16 mouse cellular contexts compared by ENCODE assay signal in genomic region chr17:87512000-87512611, GRCm38 (mm10).
DNase-seq lines count a peak whose midpoint lies in the region; ATAC-seq and TF ChIP-seq lines count a peak whose summit lies in the region.
"Had no signal": no experiment of that assay in that cellular context is flagged by ENCODE, and none has a peak within 500 bp of the region (broad histone marks: within the 10 kb centered on the region; RNA-seq: fewer than 3 reads in every experiment).

No protein-coding gene starts in this region.

- H3K27me3 ChIP-seq in forebrain, postnatal 0 days (ENCODE audit: insufficient read depth, low read length): no peaks in the 10 kb centered on the region
- no peaks in the 10 kb centered on the region for H3K27me3 ChIP-seq in forebrain, embryonic 16.5 days (replicated peaks; ENCODE audit: control insufficient read depth, insufficient read depth, low read length)
- H3K27me3 ChIP-seq in E14TG2a.4 (ENCODE audit: insufficient read depth, low read length): peaks cover 7% of the 10 kb centered on the region; the same call in 1 of the 2 replicates
- no peaks in the 10 kb centered on the region for H3K27me3 ChIP-seq in thymus, adult 2 months (ENCODE audit: control insufficient read depth, insufficient read depth, low read length)
- H3K27me3 ChIP-seq: forebrain, embryonic 15.5 days; limb, embryonic 13.5 days had no signal

- no peaks in the 10 kb centered on the region for H3K4me1 ChIP-seq in forebrain, postnatal 0 days (ENCODE audit: insufficient read depth)
- 0 out of 2 replicates have a peak, but pooled peaks cover 3% of the 10 kb centered on the region for H3K4me1 ChIP-seq in forebrain, embryonic 16.5 days (replicated peaks; ENCODE audit: control insufficient read depth, insufficient read depth, low read length)
- peaks cover 42% of the 10 kb centered on the region for H3K4me1 ChIP-seq in E14TG2a.4 (replicated peaks; ENCODE audit: low read depth, low read length)
- peaks cover 7% of the 10 kb centered on the region for H3K4me1 ChIP-seq in thymus, adult 2 months (replicated peaks; ENCODE audit: control insufficient read depth, insufficient read depth, low read length)

- H3K27ac ChIP-seq in forebrain, postnatal 0 days (ENCODE audit: low read depth, low read length): no peak overlapping the region
- H3K27ac ChIP-seq in forebrain, embryonic 16.5 days (ENCODE audit: low read length): no peak overlapping the region
- H3K27ac ChIP-seq in thymus, adult 2 months (ENCODE audit: control insufficient read depth, insufficient read depth, low read length): no peak overlapping the region
- H3K27ac ChIP-seq: forebrain, embryonic 15.5 days; limb, embryonic 13.5 days had no signal

- H3K4me2 ChIP-seq in forebrain, postnatal 0 days (ENCODE audit: low read depth): no peak overlapping the region
- no peak overlapping the region for H3K4me2 ChIP-seq in forebrain, embryonic 16.5 days (ENCODE audit: low read length)
- H3K4me2 ChIP-seq: forebrain, embryonic 15.5 days; limb, embryonic 13.5 days had no signal

- H3K9me3 ChIP-seq in forebrain, postnatal 0 days (ENCODE audit: low read length): no peaks in the 10 kb centered on the region
- H3K9me3 ChIP-seq in forebrain, embryonic 16.5 days (ENCODE audit: control insufficient read depth, low read length): no peaks in the 10 kb centered on the region
- no peaks in the 10 kb centered on the region for H3K9me3 ChIP-seq in E14TG2a.4 (ENCODE audit: low read length)
- H3K9me3 ChIP-seq: forebrain, embryonic 15.5 days; limb, embryonic 13.5 days had no signal

- no peaks in the 10 kb centered on the region for H3K36me3 ChIP-seq in forebrain, postnatal 0 days (ENCODE audit: insufficient read depth)
- no peaks in the 10 kb centered on the region for H3K36me3 ChIP-seq in forebrain, embryonic 16.5 days (ENCODE audit: control insufficient read depth, insufficient read depth)
- H3K36me3 ChIP-seq in E14TG2a.4 (ENCODE audit: insufficient read depth, low read length): no peaks in the 10 kb centered on the region
- H3K36me3 ChIP-seq in thymus, adult 2 months (ENCODE audit: control insufficient read depth, insufficient read depth, low read length): no peaks in the 10 kb centered on the region
- H3K36me3 ChIP-seq: forebrain, embryonic 15.5 days; limb, embryonic 13.5 days had no signal

- no peak for DNase-seq in forebrain, postnatal 0 days
- DNase-seq in lung, postnatal 10 days: no peak
- DNase-seq in thymus, adult 2 months: no peak
- DNase-seq: adrenal gland, postnatal 36 days; gastrocnemius, postnatal 14 days; kidney, adult 18-20 months; lung, postnatal 4 days; right cerebral cortex, adult 18-20 months had no signal

- no peak for TF ChIP-seq POLR2A in thymus, adult 2 months (IDR thresholded peaks at IDR 0.05; ENCODE audit: control insufficient read depth, extremely low read depth, insufficient read depth, low read length, poor library complexity)

- H3K4me3 ChIP-seq in forebrain, postnatal 0 days (ENCODE audit: low read depth, low read length): no peak overlapping the region
- H3K4me3 ChIP-seq in forebrain, embryonic 16.5 days (replicated peaks; ENCODE audit: low read length): no peak overlapping the region
- peak overlapping the region; percentile 17 for H3K4me3 ChIP-seq in E14TG2a.4 (replicated peaks; ENCODE audit: low read length)
- H3K4me3 ChIP-seq in thymus, adult 2 months (ENCODE audit: control insufficient read depth, insufficient read depth, low read length): no peak overlapping the region
- H3K4me3 ChIP-seq: forebrain, embryonic 15.5 days; limb, embryonic 13.5 days; myocyte had no signal

- TF ChIP-seq CTCF in forebrain, postnatal 0 days (IDR thresholded peaks at IDR 0.05; ENCODE audit: low read depth): no peak
- TF ChIP-seq CTCF in E14TG2a.4 (conservative IDR thresholded peaks at IDR 0.05; ENCODE audit: low read length): no peak
- TF ChIP-seq CTCF in thymus, adult 2 months (IDR thresholded peaks at IDR 0.05; ENCODE audit: borderline replicate concordance, control insufficient read depth, extremely low read depth, insufficient read depth, low read length, poor library complexity): no peak

- no peak overlapping the region for H3K9ac ChIP-seq in forebrain, postnatal 0 days
- H3K9ac ChIP-seq in forebrain, embryonic 16.5 days (replicated peaks; ENCODE audit: low read depth, low read length): no peak overlapping the region
- H3K9ac ChIP-seq: forebrain, embryonic 15.5 days; limb, embryonic 13.5 days had no signal

- peak; percentile 27; the same call in 1 of the 2 replicates for ATAC-seq in forebrain, postnatal 0 days
- no peak for ATAC-seq in forebrain, embryonic 16.5 days
- peak; percentile 70 for ATAC-seq in granulocyte monocyte progenitor cell, adult 5-6 weeks (replicated peaks; ENCODE audit: poor library complexity, severe bottlenecking)
- peak; percentile 60 for ATAC-seq in megakaryocyte, adult 5-6 weeks (ENCODE audit: poor library complexity, severe bottlenecking)
- no peak for ATAC-seq in frontal cortex, adult (ENCODE audit: low TSS enrichment)

- 56% methylated on average over 9 of the region's 9 CpGs for whole genome bisulfite sequencing in forebrain, postnatal 0 days
- 63% methylated on average over 9 of the region's 9 CpGs for WGBS in forebrain, embryonic 16.5 days
- WGBS in thymus, adult 2 months: 89% methylated on average over 9 of the region's 9 CpGs

Comparison
In these comparisons a context has a peak if more than half of its experiments do, and no peak if none do; other contexts are left out.
1. ATAC-seq: peak in forebrain, postnatal 0 days (single experiment), granulocyte monocyte progenitor cell, adult 5-6 weeks (single experiment) and megakaryocyte, adult 5-6 weeks (single experiment); none in forebrain, embryonic 16.5 days (single experiment) and frontal cortex, adult (single experiment).